Mouse (Mus musculus) frontal cortex, postnatal 36 days (tissue): ENCODE data around the gene Esyt1.
A peak's percentile ranks its signal among the peaks of the same experiment; 100 is the strongest.
"Not testable (repeated sequence)": the region's sequence is repeated elsewhere in the genome, so short reads cannot be mapped to it uniquely, and the experiment has no call there.

Experiments
- DNase-seq, 2 experiments: peaks; one replicate each; pipeline ENCODE4 v3.0.0; 2022; ENCODE audit warnings: low spot score in 2 of 2

Gene Esyt1

DNA sequence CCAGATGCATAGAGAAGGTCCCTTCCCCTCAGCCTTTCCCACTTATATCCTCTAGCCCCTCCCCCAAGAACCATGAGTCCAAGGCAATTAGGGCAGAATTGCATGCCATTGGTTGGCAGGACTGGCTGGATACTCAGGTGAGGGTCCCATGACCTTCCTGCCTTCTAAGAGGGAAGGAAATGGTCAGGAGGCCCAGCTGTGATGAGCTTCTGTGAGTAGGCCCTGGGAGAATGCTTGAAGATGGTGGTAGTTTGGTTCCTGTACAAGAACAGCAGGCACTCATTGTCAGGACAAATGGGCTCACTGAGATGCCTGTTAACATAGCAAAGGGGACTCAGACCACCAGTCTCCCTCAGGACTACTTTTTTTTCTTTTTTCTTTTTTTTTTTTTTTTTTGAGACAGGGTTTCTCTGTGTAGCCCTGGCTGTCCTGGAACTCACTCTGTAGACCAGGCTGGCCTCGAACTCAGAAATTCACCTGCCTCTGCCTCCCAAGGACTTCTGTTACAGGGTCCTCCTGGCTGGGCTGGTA is 12.7 kb upstream of the Esyt1 start:
- DNase-seq, result no peak

DNA sequence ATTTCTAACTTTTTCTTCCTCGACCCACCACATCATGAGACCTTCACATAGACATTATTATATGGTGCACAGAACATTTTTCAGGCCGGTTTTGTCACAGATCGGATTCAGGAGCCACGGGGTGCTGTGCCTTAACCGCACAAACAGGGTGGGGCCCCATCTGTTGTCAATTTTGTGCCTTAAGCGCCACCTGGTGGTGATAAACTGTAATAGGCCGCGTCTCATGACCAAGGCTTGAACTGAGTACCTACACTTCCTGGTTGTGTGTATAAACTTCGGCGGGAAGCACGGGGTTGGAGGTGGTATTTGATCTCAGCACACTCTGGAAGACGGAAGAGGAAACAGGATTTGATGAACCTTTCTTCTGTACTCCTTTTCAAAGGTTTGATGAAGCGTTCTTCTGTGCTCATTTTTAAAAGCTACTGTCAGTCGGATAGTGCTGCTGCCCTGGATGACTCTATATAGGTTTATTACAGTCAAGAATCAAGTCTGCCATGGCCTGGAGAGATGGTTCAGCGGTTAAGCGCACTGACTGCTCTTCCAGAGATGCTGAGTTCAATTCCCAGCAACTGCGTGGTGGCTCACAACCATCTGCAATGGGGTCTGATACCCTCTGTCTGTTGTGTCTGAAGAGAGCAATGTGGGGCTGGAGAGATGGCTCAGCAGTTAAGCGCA is 10.7 kb upstream of the Esyt1 start:
- peak; percentile 84 to 92 for DNase-seq

DNA sequence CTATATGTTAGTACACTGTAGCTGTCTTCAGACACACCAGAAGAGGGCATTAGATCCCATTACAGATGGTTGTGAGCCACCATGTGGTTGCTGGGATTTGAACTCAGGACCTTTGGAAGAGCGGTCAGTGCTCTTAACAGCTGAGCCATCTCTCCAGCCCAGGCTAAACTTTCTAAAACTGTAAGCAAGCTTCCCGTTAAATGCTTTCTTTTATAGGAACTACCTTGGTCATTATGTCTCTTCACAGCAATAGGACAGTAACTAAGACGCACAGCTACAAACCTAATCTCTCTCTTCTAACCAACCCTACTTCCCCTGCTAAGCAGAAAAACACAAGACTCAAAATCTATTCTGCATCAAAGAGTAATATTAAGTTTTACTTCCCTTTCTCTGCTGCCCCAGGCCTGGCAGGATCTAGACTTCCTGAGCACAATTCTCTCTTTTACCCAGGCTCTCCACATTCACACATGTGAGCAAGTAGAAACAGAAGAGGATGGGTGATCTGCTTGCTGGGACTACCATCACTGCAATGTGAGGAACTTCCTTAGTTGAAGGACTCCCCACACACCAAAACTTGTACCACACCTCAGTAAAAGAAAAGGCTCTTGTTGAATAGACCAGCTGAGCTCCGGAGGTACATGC is 10.1 kb upstream of the Esyt1 start:
- no peak for DNase-seq

DNA sequence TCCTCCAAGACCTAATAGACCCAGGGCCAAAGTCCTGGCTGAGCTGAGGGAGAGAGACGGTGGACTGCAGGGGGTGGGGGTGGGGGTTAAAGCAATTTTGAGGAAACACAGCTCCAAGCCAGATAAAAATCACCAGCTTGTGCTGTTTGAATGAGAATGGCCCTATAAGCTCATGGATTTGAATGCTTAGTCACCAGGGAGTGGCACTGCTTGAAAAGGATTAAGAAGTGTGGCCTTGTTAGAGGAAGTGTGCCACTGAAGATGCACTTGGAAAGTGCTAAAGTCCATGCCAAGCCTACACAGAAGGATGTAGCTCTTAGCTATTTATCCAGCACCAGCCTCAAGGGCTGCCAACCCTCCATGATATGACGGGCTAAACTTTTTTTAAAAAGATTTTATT is 9.5 kb upstream of the Esyt1 start:
- DNase-seq, result no peak

DNA sequence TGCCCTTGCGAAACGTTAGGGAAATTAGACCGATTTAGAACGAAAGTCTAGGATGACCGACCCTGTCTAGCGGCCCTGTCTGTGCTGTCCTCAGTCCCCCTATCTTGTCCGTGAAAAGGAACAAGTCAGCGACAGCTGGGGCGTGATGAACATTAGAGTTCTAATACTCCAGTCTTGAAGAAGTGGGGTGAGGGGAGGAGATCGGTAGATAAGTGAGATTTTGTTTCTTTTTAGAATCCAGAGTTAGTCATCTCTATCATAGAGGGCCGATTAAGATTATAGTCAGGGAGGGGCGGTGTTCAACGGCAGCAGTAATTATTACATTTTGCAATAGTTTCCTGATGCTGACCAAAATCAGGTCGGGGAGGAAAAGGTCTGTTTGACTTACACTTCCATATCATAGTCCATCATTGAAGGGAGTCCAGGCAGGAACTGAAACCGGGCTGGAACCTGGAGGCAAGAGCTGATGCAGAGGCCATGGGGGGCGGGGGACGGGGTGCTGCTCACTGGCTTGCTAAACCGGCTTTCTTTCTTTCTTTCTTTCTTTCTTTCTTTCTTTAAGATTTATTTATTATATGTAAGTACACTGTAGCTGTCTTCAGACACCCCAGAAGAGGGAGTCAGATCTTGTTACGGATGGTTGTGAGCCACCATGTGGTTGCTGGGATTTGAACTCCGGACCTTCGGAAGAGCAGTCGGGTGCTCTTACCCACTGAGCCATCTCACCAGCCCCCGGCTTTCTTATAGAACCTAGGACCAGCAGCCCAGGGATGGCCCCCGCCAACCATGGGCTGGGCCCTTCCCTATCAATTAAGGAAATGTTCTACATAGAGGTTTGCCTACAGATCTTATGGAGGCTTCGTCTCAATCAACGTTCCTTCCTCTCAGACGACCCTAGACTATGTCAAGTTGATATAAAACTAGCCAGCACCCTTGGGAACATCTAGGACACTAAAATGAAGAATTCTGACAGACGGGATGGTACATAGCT is 990 bp upstream of the Esyt1 start:
- no peak for DNase-seq

DNA sequence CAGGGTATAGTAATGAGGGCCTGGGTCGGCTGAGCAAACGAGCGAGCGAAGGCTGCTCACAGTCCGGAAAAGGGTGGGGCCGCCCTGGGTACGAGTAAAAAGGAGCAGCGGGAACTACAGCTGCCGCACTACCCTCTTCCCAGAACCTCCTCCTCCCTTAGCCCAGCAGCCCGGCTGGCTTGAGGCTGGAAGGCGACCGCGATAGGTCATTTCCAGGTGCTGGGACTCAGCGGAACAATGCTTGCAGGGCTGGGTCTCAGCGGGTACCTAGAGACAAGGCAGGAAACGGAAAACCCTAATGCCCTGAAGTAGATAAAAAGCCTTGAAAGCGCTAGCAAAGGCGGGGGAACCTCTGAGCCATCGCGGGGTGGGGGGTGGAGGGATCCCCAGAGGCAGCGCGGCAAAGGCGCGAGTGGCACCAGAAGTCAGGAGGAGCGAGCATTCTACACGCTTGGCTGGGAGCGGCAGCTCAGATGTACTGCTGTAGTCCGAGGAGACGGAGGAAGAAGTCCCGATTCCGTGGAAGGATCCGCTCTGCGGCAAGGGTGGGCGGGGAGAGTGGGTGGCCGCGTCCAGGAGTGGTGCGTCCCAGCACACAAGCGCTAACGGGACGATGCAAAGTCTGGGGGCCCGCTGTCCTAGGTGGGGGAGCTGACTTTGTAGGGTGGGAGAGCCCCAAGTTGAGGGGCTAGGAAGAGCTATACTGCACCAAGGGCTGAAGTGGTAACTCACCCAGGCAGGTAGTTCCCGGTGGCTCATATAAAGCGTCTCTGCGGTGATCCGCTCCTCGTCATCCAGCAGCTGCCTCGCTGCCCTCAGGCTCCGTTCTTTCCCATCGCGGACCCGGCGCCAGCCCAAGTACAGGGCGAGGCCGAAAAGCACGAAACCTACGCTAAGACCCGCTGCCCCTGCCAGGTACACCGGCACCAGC is 674 bp downstream of the Esyt1 start:
- peak; percentile 37 to 47 for DNase-seq

DNA sequence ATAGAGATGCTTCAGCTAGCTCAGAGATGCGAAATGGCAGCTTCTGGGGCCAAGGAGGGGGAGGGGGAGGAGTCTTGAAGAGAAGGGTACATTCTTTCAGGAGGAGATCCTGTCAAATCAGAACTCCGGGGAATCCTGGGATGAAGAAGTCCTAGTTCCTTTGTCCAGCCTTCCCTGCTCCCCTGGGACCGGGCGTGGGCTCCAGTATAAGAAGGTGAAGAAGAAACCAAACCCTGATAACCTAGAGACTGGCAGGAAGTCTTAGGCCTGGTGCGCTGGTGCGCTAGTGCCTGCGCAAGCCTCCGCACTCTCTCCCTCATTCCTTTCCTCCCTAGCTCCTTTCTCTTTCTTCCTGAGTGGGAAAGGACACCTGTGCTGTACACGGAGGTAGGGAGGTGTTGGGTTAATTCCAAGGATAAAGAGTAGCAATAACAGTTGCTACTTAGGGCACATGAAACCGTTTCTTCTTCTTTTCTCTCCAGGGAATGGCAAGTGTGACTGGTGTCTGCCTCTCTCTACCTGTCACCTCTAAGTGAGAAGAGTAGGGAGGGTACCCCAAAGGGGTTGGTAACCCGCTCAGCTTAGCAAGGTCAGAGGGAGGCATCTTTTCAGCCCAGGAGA is 1.4 kb downstream of the Esyt1 start:
- DNase-seq, result no peak

DNA sequence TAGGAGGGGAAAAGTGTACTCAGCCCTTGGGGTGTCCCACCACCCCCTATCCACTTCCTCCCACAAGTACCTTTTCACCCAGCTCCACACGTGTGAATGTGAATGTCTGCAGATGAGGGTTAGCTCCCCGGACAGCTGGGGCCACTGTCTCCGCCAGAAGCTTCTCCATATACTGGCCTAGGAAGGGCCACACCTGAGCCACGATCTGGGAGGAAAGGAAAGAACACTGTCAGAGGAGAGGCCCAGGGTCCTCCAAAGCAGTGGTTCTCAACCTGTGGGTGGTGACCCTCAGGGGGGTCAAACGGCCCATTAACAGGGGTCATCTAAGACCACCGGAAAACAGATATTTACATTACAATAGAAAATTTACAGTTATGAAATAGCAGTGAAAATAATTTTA is 3.3 kb downstream of the Esyt1 start:
- no peak for DNase-seq

DNA sequence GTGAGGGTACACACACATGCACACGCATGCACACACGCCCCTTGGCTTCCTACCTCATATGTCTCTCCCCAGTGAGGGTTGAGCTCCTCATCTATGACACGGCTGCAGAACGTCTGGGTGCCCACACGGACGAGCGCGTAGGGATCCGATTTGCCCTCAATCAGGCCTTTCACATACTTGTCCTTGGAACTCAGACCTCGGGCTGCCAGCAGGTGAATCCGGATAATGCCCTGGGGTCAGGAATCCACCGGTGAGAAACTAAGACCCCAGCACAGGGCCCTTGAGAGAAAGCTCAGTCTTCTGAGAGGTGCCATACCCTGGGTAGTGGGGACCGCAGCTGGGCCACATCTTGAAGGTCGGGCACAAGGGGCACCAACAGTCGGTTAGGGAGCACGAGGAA is 5.1 kb downstream of the Esyt1 start:
- no peak for DNase-seq

DNA sequence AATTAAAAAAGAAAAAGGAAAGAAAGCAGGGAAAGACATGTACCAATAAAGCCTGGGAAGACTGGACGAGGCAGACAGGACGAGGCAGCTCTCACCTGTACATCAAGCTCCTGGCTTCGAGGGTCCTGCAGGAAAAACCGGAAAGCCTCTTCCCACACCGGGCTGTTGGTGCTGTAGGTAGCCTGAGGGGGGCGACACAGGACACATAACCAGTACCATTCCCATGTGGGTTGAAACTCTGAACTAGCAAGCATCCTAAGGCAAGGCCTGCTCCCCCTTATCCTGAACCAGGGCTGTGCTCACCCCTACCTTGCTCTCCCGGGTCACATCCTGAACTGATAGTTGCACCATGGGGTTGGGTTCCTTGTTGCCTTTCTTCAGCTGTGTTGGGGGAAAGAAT is 6.8 kb downstream of the Esyt1 start:
- DNase-seq, result peak; percentile 29 to 48

DNA sequence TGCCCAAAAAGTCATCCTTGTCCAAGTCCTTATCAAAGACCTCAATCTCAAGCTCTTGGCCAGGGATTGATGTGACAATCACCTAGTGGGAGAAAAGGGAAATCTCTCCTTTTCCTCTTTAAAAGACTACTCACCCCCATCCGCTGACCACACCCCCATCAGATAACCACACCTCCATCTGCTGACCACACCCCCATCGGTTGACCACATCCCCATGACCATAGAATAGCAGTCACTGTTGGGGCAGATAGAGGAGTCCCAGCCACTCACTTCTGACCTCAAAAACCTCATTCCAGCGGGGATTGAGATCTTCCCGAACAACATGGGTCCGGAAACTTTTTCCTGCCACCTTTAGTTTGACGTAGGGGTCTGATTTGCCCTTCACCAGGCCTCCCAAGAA is 9.0 kb downstream of the Esyt1 start:
- no peak for DNase-seq

DNA sequence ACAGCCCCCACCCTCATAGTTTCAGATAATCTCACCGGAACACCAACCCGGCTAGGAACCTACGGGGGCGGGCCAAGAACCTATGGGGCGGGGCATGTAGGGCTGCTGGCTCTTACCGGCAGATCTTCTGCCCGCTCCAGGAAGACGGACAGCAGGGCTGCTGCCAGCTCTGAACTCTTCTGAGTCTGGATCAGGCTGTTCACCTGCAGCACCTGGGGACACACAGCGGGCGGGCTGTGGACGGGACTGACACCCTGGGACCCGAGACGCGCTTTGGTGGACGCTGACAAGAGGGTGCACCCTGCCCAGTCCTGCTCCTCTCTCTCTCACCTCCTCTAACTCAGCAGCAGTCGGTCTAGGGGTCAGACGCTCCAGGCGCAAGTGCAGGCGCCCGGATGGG is 9.6 kb downstream of the Esyt1 start:
- no peak for DNase-seq

DNA sequence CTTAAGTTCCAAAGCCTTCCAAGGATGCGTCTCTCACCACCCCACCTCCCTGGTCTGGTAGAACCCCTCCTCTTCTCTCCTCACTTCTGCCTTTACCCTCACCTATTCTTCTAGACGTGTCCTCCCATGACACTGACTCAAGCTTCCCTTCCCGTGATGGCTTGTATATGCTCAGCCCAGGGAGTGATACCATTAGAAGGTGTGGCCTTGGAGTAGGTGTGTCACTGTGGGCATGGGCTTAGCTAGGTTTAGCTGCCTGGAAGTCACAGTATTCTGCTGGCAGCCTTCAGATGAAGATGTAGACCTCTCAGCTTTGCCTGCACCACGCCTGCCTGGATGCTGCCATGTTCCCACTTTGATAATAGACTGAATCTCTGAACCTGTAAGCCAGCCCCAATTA is 10.6 kb downstream of the Esyt1 start:
- no peak for DNase-seq

DNA sequence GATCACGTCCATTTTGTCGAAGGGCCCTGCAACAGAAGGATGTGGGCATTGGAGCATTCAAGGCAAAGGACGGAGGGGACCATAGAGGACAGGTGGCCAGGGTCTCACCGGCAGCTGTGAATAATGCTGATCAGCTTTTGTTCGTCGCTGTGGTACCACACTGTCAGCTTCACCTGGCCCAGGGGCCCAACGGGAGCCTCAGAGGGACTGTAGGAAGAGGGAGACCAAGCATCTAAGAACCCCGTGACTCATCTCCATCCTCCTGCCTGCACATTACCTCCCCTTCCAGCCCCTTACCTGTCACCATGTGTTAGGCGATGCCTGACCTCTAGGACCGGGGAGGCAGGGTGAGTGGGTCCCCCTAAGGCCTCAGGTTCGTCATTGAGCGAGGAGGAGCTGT is 13.9 kb downstream of the Esyt1 start:
- no peak for DNase-seq

DNA sequence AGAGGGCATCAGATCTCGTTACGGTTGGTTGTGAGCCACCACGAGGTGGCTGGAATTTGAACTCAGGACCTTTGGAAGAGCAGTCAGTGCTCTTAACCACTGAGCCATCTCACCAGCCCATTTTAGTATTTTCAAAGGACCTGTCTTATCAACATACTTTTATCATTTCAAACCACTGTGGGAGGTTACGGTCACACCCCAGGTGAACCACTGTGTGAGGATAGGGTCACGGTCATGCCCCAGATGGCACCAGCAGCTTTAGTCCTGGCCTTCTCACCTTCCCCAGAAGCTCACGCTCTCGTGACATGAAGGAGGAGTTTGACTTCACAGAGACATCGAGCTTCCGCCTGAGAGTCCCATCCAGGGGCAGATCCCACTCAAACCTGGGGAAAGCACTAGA is 14.5 kb downstream of the Esyt1 start:
- DNase-seq, result no peak

DNA sequence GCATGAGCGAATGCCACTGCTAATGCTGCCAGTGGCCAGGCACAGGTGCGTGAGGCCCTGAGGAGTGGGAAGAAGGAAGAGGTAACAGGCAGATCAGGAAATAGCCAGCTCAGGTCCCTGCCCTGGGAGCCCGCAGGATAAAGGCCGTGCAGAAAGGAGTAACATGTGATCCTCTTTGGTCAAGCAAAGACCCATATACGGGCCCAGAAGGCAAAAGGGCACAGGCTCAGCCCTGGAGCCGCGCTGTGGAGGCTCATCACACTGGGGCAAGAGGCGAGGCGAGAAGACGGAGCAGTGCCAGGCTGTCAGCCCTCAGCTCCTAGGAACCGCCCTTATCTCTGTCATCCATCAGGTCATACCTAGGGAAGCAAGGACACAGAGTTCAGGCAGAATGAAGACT is 15.4 kb downstream of the Esyt1 start:
- DNase-seq, result no peak

DNA sequence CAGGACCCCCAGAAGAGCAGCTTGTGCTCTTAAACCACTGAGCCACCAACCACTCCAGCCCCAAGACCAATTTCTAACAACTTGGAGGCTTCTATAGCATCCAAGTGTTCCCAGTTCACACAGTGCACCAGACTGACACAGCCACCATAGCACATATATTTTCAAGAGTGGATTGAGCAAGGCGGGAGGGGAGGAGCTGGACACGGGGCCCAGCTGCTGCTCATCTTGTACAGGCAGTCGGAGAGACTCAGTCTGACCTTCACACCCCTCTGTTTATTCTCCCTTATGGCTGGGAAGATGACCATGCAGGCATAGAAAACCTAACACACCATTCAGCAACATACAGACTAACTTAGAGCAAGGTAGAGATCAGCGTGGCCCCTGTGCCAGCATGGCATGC is 15.8 kb downstream of the Esyt1 start:
- DNase-seq, result no peak

DNA sequence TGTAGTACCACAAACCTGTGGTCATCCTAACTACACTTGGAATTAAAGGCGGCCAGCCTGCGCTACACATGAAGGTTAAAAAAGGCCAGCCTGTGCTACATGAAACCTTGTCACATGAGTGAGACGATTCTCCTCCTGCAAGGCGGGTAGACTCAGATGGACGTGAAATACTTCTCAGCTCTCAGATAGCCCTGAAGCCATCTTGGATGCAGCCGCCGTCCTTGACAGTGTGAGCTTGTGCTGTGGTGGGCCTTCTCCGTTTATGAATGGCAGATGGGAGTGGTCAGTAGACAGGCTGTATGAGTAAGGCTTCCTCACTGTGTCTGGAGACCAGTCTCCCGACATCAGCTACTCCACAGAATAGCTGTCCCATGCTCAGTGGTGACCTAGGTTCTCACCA is 16.5 kb downstream of the Esyt1 start:
- no peak for DNase-seq

DNA sequence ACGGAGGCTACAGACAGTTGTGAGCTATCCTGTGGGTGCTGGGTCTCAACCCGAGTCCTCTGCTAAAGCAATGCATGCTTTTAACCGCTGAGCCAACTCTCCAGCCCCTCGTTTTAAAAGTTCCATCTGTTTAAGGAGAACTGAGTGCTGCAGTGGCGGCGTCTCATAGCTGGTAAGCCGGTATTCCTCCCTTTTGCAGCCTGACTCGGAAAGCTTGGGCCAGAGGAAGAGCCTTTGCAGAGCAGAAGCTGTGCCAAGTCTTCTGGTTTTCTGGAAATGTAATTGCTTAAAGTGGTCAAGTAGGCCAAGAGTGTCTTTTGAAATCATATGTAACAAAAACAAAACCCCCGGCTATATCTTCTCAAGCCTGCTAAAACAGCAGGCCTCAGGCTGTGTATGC is 17.4 kb downstream of the Esyt1 start:
- no peak for DNase-seq

DNA sequence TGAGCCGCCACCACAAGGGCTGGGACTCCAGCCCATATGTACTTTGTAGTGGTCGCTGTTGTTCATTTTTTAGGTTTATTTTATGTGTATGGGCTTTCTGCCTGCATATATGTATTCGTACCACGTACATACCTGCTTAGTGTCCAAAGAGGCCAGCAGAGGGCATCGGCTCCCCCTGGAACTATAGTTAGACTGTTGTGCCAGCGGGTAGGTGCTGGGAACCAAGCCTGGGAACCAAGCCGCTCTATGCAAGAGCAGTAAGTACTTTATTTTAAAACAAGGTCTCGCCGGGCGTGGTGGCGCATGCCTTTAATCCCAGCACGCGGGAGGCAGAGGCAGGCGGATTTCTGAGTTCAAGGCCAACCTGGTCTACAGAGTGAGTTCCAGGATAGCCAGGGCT is 19.7 kb downstream of the Esyt1 start:
- no peak for DNase-seq

DNA sequence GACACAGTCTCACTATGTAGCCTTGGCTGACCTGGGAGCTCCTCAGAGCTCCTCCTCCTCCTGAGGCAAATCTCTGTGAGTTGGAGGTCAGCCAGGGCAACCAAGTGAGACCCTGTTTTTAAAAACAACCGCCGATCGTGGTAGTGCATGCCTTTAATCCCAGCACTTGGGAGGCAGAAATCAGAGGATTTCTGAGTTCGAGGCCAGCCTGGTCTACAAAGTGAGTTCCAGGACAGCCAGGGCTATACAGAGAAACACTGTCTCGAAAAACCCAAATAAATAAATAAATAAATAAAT is 20.4 kb downstream of the Esyt1 start:
- not testable (repeated sequence) for DNase-seq
